Mouse (Mus musculus) kidney, embryonic 16.5 days (tissue): Measurements from ENCODE around the gene 4921517D22Rik. TPM values are rescaled to one million over a fixed set of nuclear protein-coding genes. Genes with fewer than 3 reads are reported as not detected.
A peak's percentile ranks its signal among the peaks of the same experiment; 100 is the strongest.
"Not testable (repeated sequence)": the region's sequence is repeated elsewhere in the genome, so short reads cannot be mapped to it uniquely, and the experiment has no call there.

Experiments used
- ATAC-seq: fragments of 200-750 bp; cut with Nextera tagmentation; 2 replicates; pipeline ENCODE4 v1.8.0; 2017; ENCODE audit warnings: moderate TSS enrichment; ENCODE audit not compliant: low FRiP score, low TSS enrichment
- H3K27ac ChIP-seq: fragments of 300-500 bp; sonication (generic); 2 replicates; pipeline ENCODE4 v1.5.1; 2014; ENCODE audit warnings: low read length
- H3K27me3 ChIP-seq: fragments of 300-500 bp; sonication (generic); 2 replicates; pipeline ENCODE4 v1.6.1; 2014; ENCODE audit warnings: low read length, control low read depth, mixed read lengths; ENCODE audit not compliant: insufficient read depth
- H3K36me3 ChIP-seq: fragments of 300-500 bp; sonication (generic); 2 replicates; pipeline ENCODE4 v1.6.1; 2014; ENCODE audit warnings: low read length, control low read depth, mixed read lengths; ENCODE audit not compliant: insufficient read depth
- H3K4me1 ChIP-seq: fragments of 300-500 bp; sonication (generic); 2 replicates; pipeline ENCODE4 v1.6.1; 2014; ENCODE audit warnings: low read length, control low read depth, mixed read lengths; ENCODE audit not compliant: insufficient read depth
- H3K4me2 ChIP-seq: fragments of 300-500 bp; sonication (generic); replicated peaks from 2 replicates; pipeline ENCODE4 v1.6.1; 2014; ENCODE audit warnings: low read depth, low read length
- H3K4me3 ChIP-seq: fragments of 300-500 bp; sonication (generic); 2 replicates; pipeline ENCODE4 v1.5.1; 2014; ENCODE audit warnings: mild to moderate bottlenecking, low read length
- H3K9ac ChIP-seq: fragments of 300-500 bp; sonication (generic); replicated peaks from 2 replicates; pipeline ENCODE4 v1.6.1; 2014; ENCODE audit warnings: low read length
- H3K9me3 ChIP-seq: fragments of 300-500 bp; sonication (generic); 2 replicates; pipeline ENCODE4 v1.6.1; 2016; ENCODE audit warnings: low read length, control low read depth
- WGBS: fragments of 180-500 bp; shearing (Covaris S2); extraction: QIAGEN DNeasy Blood & Tissue Kit; methylation state at CpG from one replicate; pipeline ENCODE4 v1.1.7; 2014; 5-methylcytosine and 5-hydroxymethylcytosine counted together
- polyA plus RNA-seq: library from polyadenylated mRNA; unstranded; fragments of >200 nt; fragmentation: Nextera tagmentation; extraction: Ambion mirVana; gene quantifications from 2 replicates; pipeline ENCODE4 v1.2.1, GENCODE M21; 2015

Gene 4921517D22Rik
- polyA plus RNA-seq, 1 experiment from 2014 or later, result not detected

GRCm38 (mm10) chr13:59726139-59726867, 32.4 kb upstream of the 4921517D22Rik start:
- no peak for ATAC-seq
- Histone ChIP-seq H3K4me1 (0 out of 2 replicates have a peak, but pooled peaks cover 5% of the 10 kb centered on the region), H3K4me3 (peak overlapping the region; percentile 7; the same call in 1 of the 2 replicates), H3K9me3 (no peaks in the 10 kb centered on the region), H3K9ac (peak overlapping the region; percentile 50; the same call in 1 of the 2 replicates), H3K27me3 (no peaks in the 10 kb centered on the region), H3K27ac (no peak overlapping the region), H3K4me2 (peak overlapping the region; percentile 44), H3K36me3 (no peaks in the 10 kb centered on the region)
- 29% methylated on average over 29 of the region's 29 CpGs for WGBS

DNA sequence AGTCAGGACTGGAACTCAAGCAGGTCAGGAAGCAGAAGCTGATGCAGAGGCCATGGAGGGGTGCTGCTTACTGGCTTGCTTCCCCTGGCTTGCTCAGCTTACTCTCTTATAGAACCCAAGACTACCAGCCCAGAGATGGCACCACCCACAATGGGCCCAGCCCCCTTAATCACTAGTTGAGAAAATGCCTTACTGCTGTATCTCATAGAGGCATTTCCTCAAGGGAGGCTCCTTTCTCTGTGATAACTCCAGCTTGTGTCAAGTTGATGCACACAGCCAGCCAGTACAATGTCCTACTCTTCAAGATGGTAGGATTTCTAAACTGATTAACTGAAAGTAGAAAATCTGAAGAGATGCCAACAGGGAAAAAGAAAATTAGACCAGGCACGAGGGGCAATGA, 28.2 kb upstream of the 4921517D22Rik start:
- WGBS, result 87% methylated on average over 1 of the region's 1 CpGs
- not testable (repeated sequence) for H3K36me3 ChIP-seq, H3K4me3 ChIP-seq, H3K9ac ChIP-seq, H3K27me3 ChIP-seq, H3K27ac ChIP-seq, H3K4me1 ChIP-seq, H3K4me2 ChIP-seq, H3K9me3 ChIP-seq, ATAC-seq

DNA sequence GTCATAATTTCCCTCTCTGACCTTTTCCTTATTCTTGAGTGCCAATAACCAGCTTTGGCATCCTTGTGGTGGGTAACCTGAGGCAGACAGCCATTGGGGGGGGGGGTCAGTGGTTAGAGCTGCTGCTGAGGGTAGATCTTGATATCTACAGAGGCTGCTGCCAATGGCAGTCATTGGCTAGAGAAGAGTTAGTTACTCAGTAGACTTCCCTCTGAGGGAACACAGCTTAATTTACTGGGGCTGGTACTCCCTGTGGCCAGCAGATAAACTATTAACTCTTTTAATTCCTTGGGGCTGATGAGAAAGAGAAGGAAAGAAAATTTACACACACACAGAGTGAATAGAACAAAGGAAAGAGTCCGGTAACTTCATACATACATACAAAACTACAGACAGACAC, 25.6 kb upstream of the 4921517D22Rik start:
- Histone ChIP-seq H3K36me3 (no peaks in the 10 kb centered on the region), H3K4me1 (no peaks in the 10 kb centered on the region), H3K27me3 (no peaks in the 10 kb centered on the region), H3K9me3 (no peaks in the 10 kb centered on the region), H3K9ac (no peak overlapping the region), H3K4me3 (no peak overlapping the region), H3K27ac (no peak overlapping the region), H3K4me2 (no peak overlapping the region)
- no peak for ATAC-seq
- WGBS, result 60% methylated on average over 1 of the region's 1 CpGs

DNA sequence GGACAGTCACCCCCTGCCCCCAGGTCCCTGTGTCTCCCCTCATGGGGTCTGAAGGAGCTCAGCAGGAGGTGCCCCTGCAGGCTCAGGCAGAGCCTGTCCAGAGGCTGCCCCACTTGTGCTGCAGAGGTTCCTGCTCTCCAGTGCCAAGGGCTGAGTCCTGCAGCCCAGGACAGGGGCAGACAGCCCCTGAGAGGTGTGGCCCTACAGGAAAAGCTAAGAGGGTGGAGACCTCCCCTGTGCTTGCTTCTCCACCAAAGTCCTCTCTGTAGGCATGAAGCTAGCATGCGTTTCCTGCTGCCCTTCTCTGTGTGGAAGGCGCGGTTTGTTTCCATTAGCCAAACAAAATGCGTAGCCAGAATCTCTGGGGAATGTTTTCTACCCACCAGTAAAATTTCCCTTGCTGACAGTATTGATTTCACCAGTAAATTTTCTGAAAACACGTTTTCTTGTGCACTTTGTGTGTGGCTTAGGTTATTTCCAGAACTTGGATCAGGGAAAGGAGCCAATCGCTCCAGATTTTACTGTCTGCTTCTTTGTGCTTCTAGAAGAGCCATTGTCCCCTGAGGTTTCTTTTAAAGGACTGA, 25.0 kb upstream of the 4921517D22Rik start:
- H3K27me3 ChIP-seq, H3K4me3 ChIP-seq, H3K4me1 ChIP-seq, H3K9ac ChIP-seq, H3K4me2 ChIP-seq, H3K36me3 ChIP-seq, H3K9me3 ChIP-seq, H3K27ac ChIP-seq: not testable (repeated sequence)
- WGBS, result 33% methylated on average over 6 of the region's 6 CpGs
- peak; percentile 57 for ATAC-seq

GRCm38 (mm10) chr13:59713710-59714109, 19.8 kb upstream of the 4921517D22Rik start:
- no peaks in the 10 kb centered on the region for H3K36me3 ChIP-seq
- no peak for ATAC-seq
- no peaks in the 10 kb centered on the region for H3K27me3 ChIP-seq
- no peak overlapping the region for H3K4me2 ChIP-seq
- 51% methylated on average over 3 of the region's 3 CpGs for WGBS
- no peak overlapping the region for H3K27ac ChIP-seq
- no peaks in the 10 kb centered on the region for H3K4me1 ChIP-seq
- H3K9me3 ChIP-seq, result no peaks in the 10 kb centered on the region
- no peak overlapping the region for H3K4me3 ChIP-seq
- no peak overlapping the region for H3K9ac ChIP-seq

DNA sequence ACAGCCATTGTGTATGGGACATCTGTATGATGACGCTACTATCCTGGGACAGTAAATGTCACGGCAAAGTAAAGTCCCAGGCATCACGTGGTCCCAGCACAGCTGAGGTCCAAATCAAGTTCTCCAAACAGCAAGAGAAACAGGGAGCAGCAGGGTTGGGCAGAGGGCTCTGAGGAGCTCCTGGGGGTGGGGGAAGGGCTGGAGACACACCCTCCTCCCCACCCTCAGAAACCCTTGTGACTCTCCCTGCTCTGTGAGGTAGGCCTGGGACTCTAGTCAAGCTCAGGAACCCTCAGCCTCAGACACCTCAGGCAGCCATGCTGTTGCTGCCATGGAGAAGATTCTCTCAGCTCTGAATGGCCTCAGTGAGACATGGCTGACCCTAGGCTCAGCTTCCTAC, 18.1 kb upstream of the 4921517D22Rik start, which contains the start of gene Spata31d1b:
Spata31d1b (plus strand) TSS at position 301 of the 400 bp plus-strand sequence.
- not testable (repeated sequence) for H3K4me1 ChIP-seq, H3K4me3 ChIP-seq, H3K9ac ChIP-seq, H3K4me2 ChIP-seq, H3K9me3 ChIP-seq, H3K27ac ChIP-seq, ATAC-seq, H3K27me3 ChIP-seq, H3K36me3 ChIP-seq
- WGBS, result 72% methylated on average over 3 of the region's 3 CpGs

GRCm38 (mm10) chr13:59710230-59710629, 16.3 kb upstream of the 4921517D22Rik start, which contains the start of gene Spata31d1a:
Gene Spata31d1a (minus strand): TSS chr13:59710330.
- Histone ChIP-seq H3K27me3 (no peaks in the 10 kb centered on the region), H3K4me2 (no peak within 1 kb of the TSS), H3K9ac (no peak within 1 kb of the TSS), H3K4me3 (no peak within 1 kb of the TSS), H3K4me1 (no peaks in the 10 kb centered on the region), H3K9me3 (no peaks in the 10 kb centered on the region), H3K27ac (no peak within 1 kb of the TSS), H3K36me3 (no peaks in the 10 kb centered on the region)
- WGBS, result 91% methylated on average over 15 of the region's 15 CpGs
- ATAC-seq, result no peak

DNA sequence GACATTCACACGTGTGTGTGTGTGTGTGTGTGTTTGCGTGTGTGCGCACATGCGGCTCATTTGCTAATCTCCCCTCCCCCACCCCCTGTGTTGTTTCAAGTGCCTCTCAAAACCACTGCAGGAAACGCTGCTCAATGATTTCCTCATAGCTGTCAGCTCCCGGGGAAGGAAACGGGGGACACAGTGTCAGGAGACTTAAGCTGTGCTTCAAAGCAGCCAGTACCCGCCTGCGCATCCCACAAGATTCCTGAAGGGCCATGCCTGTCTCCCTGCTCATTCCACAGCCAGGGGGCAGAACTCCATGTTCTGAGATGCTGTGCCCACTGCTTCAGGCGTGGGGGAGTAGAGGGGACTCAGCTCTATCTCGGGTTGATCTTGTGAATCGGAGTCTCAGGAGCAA, 10.7 kb upstream of the 4921517D22Rik start:
- no peaks in the 10 kb centered on the region for H3K9me3 ChIP-seq
- H3K27ac ChIP-seq, result no peak overlapping the region
- peak overlapping the region; percentile 10; the same call in 1 of the 2 replicates for H3K4me2 ChIP-seq
- 36% methylated on average over 12 of the region's 12 CpGs for WGBS
- no peaks in the 10 kb centered on the region for H3K27me3 ChIP-seq
- H3K36me3 ChIP-seq, result no peaks in the 10 kb centered on the region
- no peak overlapping the region for H3K4me3 ChIP-seq
- peaks cover 4% of the 10 kb centered on the region; the same call in 1 of the 2 replicates for H3K4me1 ChIP-seq
- H3K9ac ChIP-seq, result no peak overlapping the region
- 0 out of 2 replicates have a peak, but pooled peaks have one; percentile 63 for ATAC-seq

DNA sequence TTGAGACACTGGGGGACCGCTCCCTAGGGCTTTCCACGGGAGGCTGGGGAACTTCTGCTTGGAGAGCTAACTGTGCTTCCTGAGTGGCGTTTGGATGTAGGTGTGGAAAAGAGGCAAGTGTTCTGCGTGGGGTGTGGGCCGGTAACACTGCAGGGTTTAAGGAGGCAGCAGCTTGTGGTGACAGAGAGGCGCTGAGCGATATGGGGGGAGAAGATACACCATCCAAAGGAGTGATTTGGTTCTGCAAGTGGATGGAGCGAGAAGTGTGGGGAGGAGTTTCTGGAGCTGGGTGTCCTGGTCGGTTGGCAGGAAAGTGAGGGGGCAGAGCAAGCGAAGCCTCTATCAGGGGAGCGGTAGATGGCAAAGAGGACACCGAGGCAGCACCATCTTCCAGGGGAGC, 9.6 kb upstream of the 4921517D22Rik start:
- Histone ChIP-seq H3K27me3 (no peaks in the 10 kb centered on the region), H3K9me3 (no peaks in the 10 kb centered on the region), H3K4me3 (no peak overlapping the region), H3K4me2 (no peak overlapping the region), H3K9ac (no peak overlapping the region), H3K36me3 (no peaks in the 10 kb centered on the region), H3K4me1 (peaks cover 4% of the 10 kb centered on the region; the same call in 1 of the 2 replicates), H3K27ac (no peak overlapping the region)
- ATAC-seq, result no peak
- 81% methylated on average over 12 of the region's 12 CpGs for WGBS

- not testable (repeated sequence) for ATAC-seq, H3K36me3 ChIP-seq
- whole genome bisulfite sequencing, result 77% methylated on average over 1 of the region's 1 CpGs
These were observed 6.2 kb upstream of the 4921517D22Rik start for GRCm38 (mm10) chr13:59700137-59700536.

More at GRCm38 (mm10) chr13:59700137-59700536, 6.2 kb upstream of the 4921517D22Rik start:
- not testable (repeated sequence) for H3K9me3 ChIP-seq, H3K4me3 ChIP-seq, H3K27ac ChIP-seq, H3K9ac ChIP-seq, H3K4me1 ChIP-seq, H3K27me3 ChIP-seq, H3K4me2 ChIP-seq
